Mouse (Mus musculus) Patski (cell line): ENCODE measurements around the gene Mccc2. TPM values are rescaled to one million over a fixed set of nuclear protein-coding genes. Genes with fewer than 3 reads are reported as not detected.

Experiments used
- ATAC-seq: fragments of 100-300 bp; one replicate; pipeline ENCODE4 v1.8.0; 2021
- CTCF ChIA-PET: fragments of 350-600 bp; sonication (Branson Sonifier 250); formaldehyde crosslinking; loops from one replicate; lab custom pipeline; 2022; ENCODE audit warnings: inconsistent platforms; lab: Charles Lee
- POLR2A ChIA-PET: fragments of 350-600 bp; sonication (Branson Sonifier 250); formaldehyde crosslinking; loops from one replicate; lab custom pipeline; 2022; ENCODE audit warnings: antibody characterized with exemption, inconsistent platforms; lab: Charles Lee
- DNase-seq: peaks from one replicate; pipeline ENCODE4 v3.0.0-alpha.2; 2011; ENCODE audit warnings: low read depth, low spot score
- H3K27me3 ChIP-seq: fragments of 371-371 bp; one replicate; pipeline ENCODE4 v1.5.1; 2021
- CTCF ChIP-seq: fragments of 100-300 bp; IDR thresholded peaks from one replicate; pipeline ENCODE4 v1.5.1; 2021
- in situ Hi-C: fragments of 300-500 bp; cut with MboI; formaldehyde crosslinking; loops from 3 replicates; pipeline ENCODE4 v1.11.1; 2018; ENCODE audit warnings: low pct_unique_long_range_greater_than_20kb, mixed read lengths
- polyA plus RNA-seq: library from polyadenylated mRNA; unstranded; gene quantifications from one replicate; pipeline ENCODE4 v1.2.3, GENCODE M21; 2021

Gene Mccc2
- polyA plus RNA-seq, 1 experiment from 2014 or later: 55.0 TPM

GRCm38 (mm10) chr13:99899670-99900556 lies 115.5 kb downstream of the Mccc2 start:
- no peak for ATAC-seq

GRCm38 (mm10) chr13:99898816-99899215 lies 116.6 kb downstream of the Mccc2 start:
- ATAC-seq (no peak), DNase-seq (no peak)
- ChIA-PET CTCF (no interaction called here), POLR2A (no interaction called here)
- no peak for TF ChIP-seq CTCF
- peaks cover 27% of the 10 kb centered on the region for H3K27me3 ChIP-seq
- in situ Hi-C loops: no loop called here

More at GRCm38 (mm10) chr13:99899670-99900556, 115.5 kb downstream of the Mccc2 start:
- ChIA-PET POLR2A (no interaction called here), CTCF (no interaction called here)
- DNase-seq: no peak
- peaks cover 34% of the 10 kb centered on the region for H3K27me3 ChIP-seq
- in situ Hi-C loops: no loop called here
- TF ChIP-seq CTCF: no peak

Other genes with a start within 250 kb of the Mccc2 start
- not detected for gene Cartpt, start 114.5 kb downstream of the Mccc2 start, polyA plus RNA-seq
- 17.8 TPM for gene Bdp1, start 88.4 kb upstream of the Mccc2 start, polyA plus RNA-seq
- 32.3 TPM for gene Serf1, start 92.4 kb upstream of the Mccc2 start, polyA plus RNA-seq
- 44.4 TPM for gene Smn1, start 109.2 kb upstream of the Mccc2 start, polyA plus RNA-seq
- 0.39 TPM for gene Naip2, start 186.5 kb upstream of the Mccc2 start, polyA plus RNA-seq
- 0.35 TPM for gene Naip5, start 230.7 kb upstream of the Mccc2 start, polyA plus RNA-seq